Comparison of ENCODE assay signal across 26 mouse cellular contexts in genomic region chr5:100312391-100312790, GRCm38 (mm10).
"Had no signal": no experiment of that assay in that cellular context is flagged by ENCODE, and none has a peak within 500 bp of the region (broad histone marks: within the 10 kb centered on the region; RNA-seq: fewer than 3 reads in every experiment).

No protein-coding gene starts in this region.

- H3K4me1 ChIP-seq: heart, embryonic 13.5 days; heart, embryonic 15.5 days; kidney, embryonic 15.5 days; limb, embryonic 12.5 days; liver, embryonic 13.5 days had no signal

- H3K9ac ChIP-seq: heart, embryonic 13.5 days; heart, embryonic 15.5 days; hindbrain, embryonic 13.5 days; hindbrain, embryonic 15.5 days; kidney, embryonic 15.5 days; limb, embryonic 12.5 days; liver, embryonic 13.5 days had no signal

- H3K27me3 ChIP-seq: heart, embryonic 15.5 days; hindbrain, embryonic 13.5 days; hindbrain, embryonic 15.5 days; kidney, embryonic 15.5 days; liver, embryonic 13.5 days had no signal

- ATAC-seq: hindbrain, postnatal 0 days; intestine, embryonic 16.5 days had no signal

- H3K4me2 ChIP-seq: heart, embryonic 11.5 days; heart, embryonic 13.5 days; heart, embryonic 15.5 days; hindbrain, embryonic 13.5 days; hindbrain, embryonic 15.5 days; kidney, embryonic 15.5 days; limb, embryonic 12.5 days; liver, embryonic 11.5 days; liver, embryonic 13.5 days had no signal

- H3K4me3 ChIP-seq: gastrocnemius, adult 2 months; heart, adult 2 months; heart, embryonic 13.5 days; heart, embryonic 15.5 days; hindbrain, embryonic 13.5 days; hindbrain, embryonic 15.5 days; kidney, embryonic 15.5 days; left cerebral cortex, adult 2 months; limb, embryonic 10.5 days; limb, embryonic 12.5 days; liver, embryonic 13.5 days had no signal

- H3K27ac ChIP-seq: gastrocnemius, adult 2 months; heart, adult 2 months; heart, embryonic 13.5 days; heart, embryonic 15.5 days; hindbrain, embryonic 13.5 days; hindbrain, embryonic 15.5 days; hindbrain, postnatal 0 days; kidney, embryonic 15.5 days; kidney, postnatal 0 days; left cerebral cortex, adult 2 months; limb, embryonic 10.5 days; limb, embryonic 12.5 days; liver, embryonic 13.5 days had no signal

- DNase-seq: gastrocnemius, adult 2 months; gastrocnemius, postnatal 10 days; gastrocnemius, postnatal 25 days; heart, adult 2 months; heart, postnatal 14 days; heart, postnatal 36 days; kidney, adult 11 months; kidney, adult 2 months; kidney, adult 9 months; kidney, postnatal 14 days; kidney, postnatal 36 days; liver; liver, embryonic 13.5 days had no signal

- H3K36me3 ChIP-seq: heart, embryonic 13.5 days; heart, embryonic 15.5 days; hindbrain, embryonic 13.5 days; hindbrain, embryonic 15.5 days; kidney, embryonic 15.5 days; limb, embryonic 10.5 days; limb, embryonic 12.5 days; liver, embryonic 13.5 days had no signal

- H3K9me3 ChIP-seq: heart, embryonic 13.5 days; heart, embryonic 15.5 days; hindbrain, embryonic 13.5 days; hindbrain, embryonic 15.5 days; kidney, embryonic 15.5 days; limb, embryonic 10.5 days; limb, embryonic 12.5 days; liver, embryonic 13.5 days had no signal
